ENCODE assay signal across 19 mouse cellular contexts in the genomic region with DNA sequence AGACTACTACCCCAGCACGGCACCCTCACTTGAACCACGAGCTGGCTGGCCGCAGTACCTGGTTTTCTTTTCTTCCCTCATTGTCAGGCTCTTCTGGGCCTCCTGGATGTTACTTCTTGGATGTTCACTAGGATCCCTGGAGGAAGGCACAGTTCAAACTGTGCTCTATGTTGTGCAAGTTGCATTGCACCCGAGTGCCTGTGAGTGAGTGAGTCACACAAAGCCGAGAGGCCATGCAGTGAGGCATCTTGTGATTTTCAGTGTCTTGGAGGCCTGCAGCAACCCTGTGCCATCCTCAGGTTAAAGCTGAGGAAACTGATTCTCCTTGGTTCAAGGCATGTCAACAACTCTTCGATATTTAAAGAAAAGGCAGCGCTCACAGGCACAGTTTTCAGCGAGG. TPM values are rescaled to one million over a fixed set of nuclear protein-coding genes. Genes with fewer than 3 reads are reported as not detected.
DNase-seq lines count a peak whose midpoint lies in the region; ATAC-seq and TF ChIP-seq lines count a peak whose summit lies in the region.
"Had no signal": no experiment of that assay in that cellular context is flagged by ENCODE, and none has a peak within 500 bp of the region (broad histone marks: within the 10 kb centered on the region; RNA-seq: fewer than 3 reads in every experiment).

No protein-coding gene starts in this region.

- no peak overlapping the region for H3K9ac ChIP-seq in heart, adult 2 months (ENCODE audit: low read depth, low read length)
- no peak overlapping the region for H3K9ac ChIP-seq in kidney, embryonic 16.5 days (replicated peaks; ENCODE audit: low read length)
- H3K9ac ChIP-seq in hindbrain, embryonic 11.5 days (ENCODE audit: low read depth, low read length): no peak overlapping the region
- H3K9ac ChIP-seq: embryonic facial prominence, embryonic 13.5 days; forebrain, embryonic 13.5 days; hindbrain, embryonic 12.5 days; liver, embryonic 15.5 days had no signal

- DNase-seq in heart, adult 2 months: no peak
- DNase-seq in heart, postnatal 4 days: no peak
- DNase-seq in kidney, postnatal 25 days: no peak
- DNase-seq in adipocyte (ENCODE audit: low spot score): peak; percentile 47
- DNase-seq in kidney, postnatal 14 days: no peak
- DNase-seq in hindbrain, embryonic 11.5 days (ENCODE audit: low spot score): no peak
- DNase-seq: cerebellum, adult 18-20 months; kidney, postnatal 10 days; layer of hippocampus, adult 9-11 months; midbrain, embryonic 14.5 days; thymus, postnatal 36 days had no signal

- no peak overlapping the region for H3ac ChIP-seq in myocyte (ENCODE audit: control insufficient read depth, insufficient read length)

- no peaks in the 10 kb centered on the region for H3K9me3 ChIP-seq in kidney, embryonic 16.5 days (ENCODE audit: low read length)
- no peaks in the 10 kb centered on the region for H3K9me3 ChIP-seq in hindbrain, embryonic 11.5 days (ENCODE audit: control insufficient read depth, low read length)
- H3K9me3 ChIP-seq: embryonic facial prominence, embryonic 13.5 days; forebrain, embryonic 13.5 days; hindbrain, embryonic 12.5 days; liver, embryonic 15.5 days had no signal

- TF ChIP-seq EP300 in heart, adult 2 months (IDR thresholded peaks at IDR 0.05; ENCODE audit: insufficient read depth, low read depth, low read length): no peak

- TF ChIP-seq CTCF in heart, adult 2 months (IDR thresholded peaks at IDR 0.05): no peak

- H3K27me3 ChIP-seq in heart, adult 2 months (ENCODE audit: control insufficient read depth, insufficient read depth, low read length): no peaks in the 10 kb centered on the region
- H3K27me3 ChIP-seq in kidney, embryonic 16.5 days (ENCODE audit: insufficient read depth, low read length): no peaks in the 10 kb centered on the region
- H3K27me3 ChIP-seq in myocyte (ENCODE audit: control insufficient read depth, insufficient read depth, insufficient read length): no peaks in the 10 kb centered on the region
- no peaks in the 10 kb centered on the region for H3K27me3 ChIP-seq in hindbrain, embryonic 11.5 days (ENCODE audit: control insufficient read depth, insufficient read depth, low read length)
- H3K27me3 ChIP-seq: embryonic facial prominence, embryonic 13.5 days; forebrain, embryonic 13.5 days; hindbrain, embryonic 12.5 days; liver, embryonic 15.5 days had no signal

- WGBS in heart, adult 2 months: 88% methylated on average over 8 of the region's 8 CpGs
- 83% methylated on average over 8 of the region's 8 CpGs for WGBS in kidney, embryonic 16.5 days
- WGBS in hindbrain, embryonic 11.5 days: 87% methylated on average over 8 of the region's 8 CpGs

- no peak overlapping the region for H3K4me2 ChIP-seq in kidney, embryonic 16.5 days (replicated peaks; ENCODE audit: low read depth, low read length)
- peak overlapping the region; percentile 14 for H3K4me2 ChIP-seq in myocyte (ENCODE audit: low read depth)
- no peak overlapping the region for H3K4me2 ChIP-seq in hindbrain, embryonic 11.5 days (replicated peaks; ENCODE audit: low read depth, low read length)
- H3K4me2 ChIP-seq: embryonic facial prominence, embryonic 13.5 days; forebrain, embryonic 13.5 days; hindbrain, embryonic 12.5 days; liver, embryonic 15.5 days had no signal

- intact Hi-C loops in heart, adult 2 months (cut with DNase I): no loop called here

- peak overlapping the region; percentile 20; the same call in 1 of the 2 replicates for H3K27ac ChIP-seq in heart, adult 2 months
- H3K27ac ChIP-seq in kidney, embryonic 16.5 days (ENCODE audit: low read length): peak overlapping the region; percentile 43
- H3K27ac ChIP-seq in hindbrain, embryonic 11.5 days (ENCODE audit: low read depth, low read length): no peak overlapping the region
- H3K27ac ChIP-seq: forebrain, embryonic 13.5 days; hindbrain, embryonic 12.5 days; liver, embryonic 15.5 days had no signal

- no peak for TF ChIP-seq POLR2A in heart, adult 2 months (IDR thresholded peaks at IDR 0.05; ENCODE audit: insufficient read depth, low read depth, low read length)
- no peak for TF ChIP-seq POLR2A in myocyte (IDR thresholded peaks at IDR 0.05; ENCODE audit: insufficient read length, low read depth)

- H3K4me1 ChIP-seq in heart, adult 2 months (ENCODE audit: control insufficient read depth, insufficient read depth, low read length): peaks cover 5% of the 10 kb centered on the region
- peaks cover 22% of the 10 kb centered on the region for H3K4me1 ChIP-seq in kidney, embryonic 16.5 days (ENCODE audit: insufficient read depth, low read length)
- H3K4me1 ChIP-seq in hindbrain, embryonic 11.5 days (replicated peaks; ENCODE audit: control insufficient read depth, insufficient read depth, low read length): no peaks in the 10 kb centered on the region
- H3K4me1 ChIP-seq: liver, embryonic 15.5 days had no signal

- H3K79me2 ChIP-seq in heart, adult 2 months (replicated peaks; ENCODE audit: control insufficient read depth, insufficient read depth, low read length): no peaks in the 10 kb centered on the region
- H3K79me2 ChIP-seq in myocyte (ENCODE audit: control insufficient read depth, insufficient read depth): no peaks in the 10 kb centered on the region

- H3K36me3 ChIP-seq in heart, adult 2 months (ENCODE audit: control insufficient read depth, insufficient read depth, low read length): no peaks in the 10 kb centered on the region; the same call in none of the 2 replicates
- H3K36me3 ChIP-seq in kidney, embryonic 16.5 days (ENCODE audit: insufficient read depth, low read length): no peaks in the 10 kb centered on the region; the same call in 1 of the 2 replicates
- H3K36me3 ChIP-seq in myocyte (ENCODE audit: control insufficient read depth, insufficient read depth): peaks cover 2% of the 10 kb centered on the region
- no peaks in the 10 kb centered on the region for H3K36me3 ChIP-seq in hindbrain, embryonic 11.5 days (ENCODE audit: control insufficient read depth, insufficient read depth, low read length)
- H3K36me3 ChIP-seq: liver, embryonic 15.5 days had no signal

- no peak for ATAC-seq in kidney, embryonic 16.5 days (ENCODE audit: low FRiP score, low TSS enrichment)
- no peak for ATAC-seq in hindbrain, embryonic 11.5 days (ENCODE audit: low FRiP score)
- ATAC-seq: activated CD4-positive, CD25-positive, alpha-beta regulatory T cell, adult 4 months; forebrain, embryonic 13.5 days; lung, postnatal 0 days had no signal

- H3K4me3 ChIP-seq in heart, adult 2 months: no peak overlapping the region
- no peak overlapping the region for H3K4me3 ChIP-seq in kidney, embryonic 16.5 days (ENCODE audit: low read length)
- H3K4me3 ChIP-seq in myocyte: no peak overlapping the region
- no peak overlapping the region for H3K4me3 ChIP-seq in hindbrain, embryonic 11.5 days (ENCODE audit: low read depth, low read length)
- H3K4me3 ChIP-seq: embryonic facial prominence, embryonic 13.5 days; forebrain, embryonic 13.5 days; hindbrain, embryonic 12.5 days; liver, embryonic 15.5 days had no signal

TF ChIP-seq in myocyte, 11 proteins besides CTCF, POLR2A, EP300 and RAD21:
- no peak for TF ChIP-seq MAX (IDR thresholded peaks at IDR 0.05; ENCODE audit: low read depth)
- TF ChIP-seq CEBPB (IDR thresholded peaks at IDR 0.05; ENCODE audit: insufficient read depth, poor library complexity, severe bottlenecking): peak; percentile 58; the same call in 1 of the 2 replicates

RNA-seq across cellular contexts. Expression of a gene that starts 31.8 kb away (rescaled TPM):
- 100 to 1,000 TPM; 281 to 332 TPM for total RNA-seq in heart, adult 2 months (2021)
- polyA plus RNA-seq in heart, adult 2 months (2012; rRNA removed): 47.7 and 66.6 TPM in 2 replicates
- total RNA-seq in heart, postnatal 4 days (2021): 100 to 1,000 TPM; 276 to 287 TPM
- polyA plus RNA-seq in kidney, embryonic 16.5 days (2015; fragmentation: Nextera tagmentation; extraction: Ambion mirVana): 237 and 260 TPM in 2 replicates
- polyA plus RNA-seq in myocyte (2012; fragmentation: generic; extraction: Trizol): 241 TPM
- 213 and 215 TPM in 2 replicates for polyA plus RNA-seq in hindbrain, embryonic 11.5 days (2014; fragmentation: Nextera tagmentation; extraction: Ambion mirVana)
